Mouse (Mus musculus) MEL (cell line): Measurements from ENCODE around the gene Pdzd7. TPM values are rescaled to one million over a fixed set of nuclear protein-coding genes. Genes with fewer than 3 reads are reported as not detected.

Source experiments
- DNase-seq: peaks from one replicate; pipeline ENCODE4 v3.0.0; 2011; ENCODE audit warnings: low read depth, low spot score
- H3K27ac ChIP-seq: 2 replicates; pipeline ENCODE4 v1.5.1; 2012; ENCODE audit warnings: low read depth, mild to moderate bottlenecking, control low read depth, low read length, moderate library complexity; ENCODE audit not compliant: control insufficient read depth
- H3K27me3 ChIP-seq, 2 experiments: fragments of 150-350 bp in 1 of 2; sonication (generic) in 1 of 2; 2 replicates each; pipeline ENCODE4 v1.6.1; 2012; ENCODE audit warnings: low read length in 2 of 2, mild to moderate bottlenecking in 2 of 2, improper control_type of control experiment in 1 of 2, moderate library complexity in 1 of 2; ENCODE audit not compliant: insufficient read depth in 2 of 2, control insufficient read depth in 1 of 2
- H3K36me3 ChIP-seq, 2 experiments: 2 replicates each; pipeline ENCODE4 v1.6.1; 2012 to 2014; ENCODE audit warnings: low read length in 2 of 2, improper control_type of control experiment in 1 of 2, inconsistent platforms in 1 of 2, mild to moderate bottlenecking in 1 of 2; ENCODE audit not compliant: insufficient read depth in 2 of 2, control insufficient read depth in 1 of 2
- H3K4me1 ChIP-seq, 2 experiments: fragments of 150-350 bp in 1 of 2; sonication (generic) in 1 of 2; 2 replicates each; pipeline ENCODE4 v1.6.1; 2012; ENCODE audit warnings: low read length in 2 of 2, improper control_type of control experiment in 1 of 2, mild to moderate bottlenecking in 1 of 2; ENCODE audit not compliant: insufficient read depth in 2 of 2, control insufficient read depth in 1 of 2
- H3K4me3 ChIP-seq, 2 experiments: fragments of 150-350 bp in 1 of 2; sonication (generic) in 1 of 2; 2 replicates each; pipeline ENCODE4 v1.5.1; 2012; ENCODE audit warnings: low read depth in 2 of 2, low read length in 2 of 2, mild to moderate bottlenecking in 2 of 2, moderate library complexity in 2 of 2, control low read depth in 1 of 2, improper control_type of control experiment in 1 of 2; ENCODE audit not compliant: control insufficient read depth in 1 of 2, insufficient read depth in 1 of 2
- H3K79me2 ChIP-seq: 2 replicates; pipeline ENCODE4 v1.6.1; 2012; ENCODE audit warnings: mild to moderate bottlenecking, low read length, moderate library complexity; ENCODE audit not compliant: control insufficient read depth, poor library complexity, insufficient read depth
- H3K9ac ChIP-seq: 2 replicates; pipeline ENCODE4 v1.6.1; 2012; ENCODE audit warnings: low read depth, mild to moderate bottlenecking, control low read depth, low read length, moderate library complexity; ENCODE audit not compliant: control insufficient read depth, poor library complexity, severe bottlenecking
- H3K9me3 ChIP-seq: fragments of 150-350 bp; sonication (generic); replicated peaks from 2 replicates; pipeline ENCODE4 v1.6.1; 2012; ENCODE audit warnings: mild to moderate bottlenecking, low read length, improper control_type of control experiment, moderate library complexity; ENCODE audit not compliant: insufficient read depth
- BHLHE40 ChIP-seq: IDR thresholded peaks from 2 replicates; pipeline ENCODE4 v1.6.1; 2012; ENCODE audit warnings: low read depth, mild to moderate bottlenecking, inconsistent platforms, low read length, improper control_type of control experiment, borderline replicate concordance
- CHD1 ChIP-seq: IDR thresholded peaks from 2 replicates; pipeline ENCODE4 v1.6.1; 2012; ENCODE audit warnings: low read depth, mild to moderate bottlenecking, inconsistent platforms, low read length, improper control_type of control experiment
- CHD2 ChIP-seq: IDR thresholded peaks from 2 replicates; pipeline ENCODE4 v1.6.1; 2011; ENCODE audit warnings: low read length, improper control_type of control experiment
- CTCF ChIP-seq, 3 experiments: IDR thresholded peaks in 2 of 3; conservative IDR thresholded peaks in 1 of 3; 2 replicates each; pipeline ENCODE4 v1.5.1; 2011 to 2012; ENCODE audit warnings: low read length in 3 of 3, low read depth in 2 of 3, mild to moderate bottlenecking in 2 of 3, improper control_type of control experiment in 1 of 3, inconsistent platforms in 1 of 3, mixed read lengths in 1 of 3, moderate library complexity in 1 of 3; ENCODE audit not compliant: control insufficient read depth in 1 of 3, insufficient read depth in 1 of 3, poor library complexity in 1 of 3, severe bottlenecking in 1 of 3
- EP300 ChIP-seq, 2 experiments: IDR thresholded peaks; 2 replicates each; pipeline ENCODE4 v1.6.1; 2011; ENCODE audit warnings: improper control_type of control experiment in 2 of 2, low read length in 2 of 2, low read depth in 1 of 2, mild to moderate bottlenecking in 1 of 2
- ETS1 ChIP-seq: IDR thresholded peaks from 2 replicates; pipeline ENCODE4 v1.6.1; 2012; ENCODE audit warnings: low read depth, mild to moderate bottlenecking, inconsistent platforms, low read length, improper control_type of control experiment, moderate library complexity
- GABPA ChIP-seq: IDR thresholded peaks from 2 replicates; pipeline ENCODE4 v1.6.1; 2012; ENCODE audit warnings: low read depth, mild to moderate bottlenecking, inconsistent platforms, low read length, improper control_type of control experiment, moderate library complexity
- JUND ChIP-seq: IDR thresholded peaks from 2 replicates; pipeline ENCODE4 v1.6.1; 2011; ENCODE audit warnings: low read depth, mild to moderate bottlenecking, improper control_type of control experiment, low read length
- KAT2A ChIP-seq: conservative IDR thresholded peaks from 2 replicates; pipeline ENCODE4 v1.6.1; 2012; ENCODE audit warnings: low read depth, low read length, improper control_type of control experiment, inconsistent platforms
- MAFK ChIP-seq: IDR thresholded peaks from 2 replicates; pipeline ENCODE4 v1.6.1; 2011; ENCODE audit warnings: low read depth, mild to moderate bottlenecking, low read length, improper control_type of control experiment, borderline replicate concordance
- MXI1 ChIP-seq: IDR thresholded peaks from 2 replicates; pipeline ENCODE4 v1.6.1; 2011; ENCODE audit warnings: mild to moderate bottlenecking, low read depth, low read length, improper control_type of control experiment
- MYB ChIP-seq: IDR thresholded peaks from 2 replicates; pipeline ENCODE4 v1.6.1; 2011; ENCODE audit warnings: mild to moderate bottlenecking, low read depth, low read length, improper control_type of control experiment
- MYC ChIP-seq: IDR thresholded peaks from 2 replicates; pipeline ENCODE4 v1.6.1; 2011; ENCODE audit warnings: low read depth, mild to moderate bottlenecking, low read length, improper control_type of control experiment, moderate library complexity
- NRF1 ChIP-seq: IDR thresholded peaks from 2 replicates; pipeline ENCODE4 v1.6.1; 2014; ENCODE audit warnings: low read depth, mild to moderate bottlenecking, inconsistent platforms, low read length, improper control_type of control experiment, moderate library complexity; ENCODE audit not compliant: poor library complexity, insufficient read depth, severe bottlenecking
- POLR2AphosphoS2 ChIP-seq: IDR thresholded peaks from 2 replicates; pipeline ENCODE4 v1.6.1; 2011; ENCODE audit warnings: low read length, improper control_type of control experiment
- RAD21 ChIP-seq: IDR thresholded peaks from 2 replicates; pipeline ENCODE4 v1.6.1; 2011; ENCODE audit warnings: mild to moderate bottlenecking, low read depth, low read length, improper control_type of control experiment
- SIN3A ChIP-seq: IDR thresholded peaks from 2 replicates; pipeline ENCODE4 v1.6.1; 2012; ENCODE audit warnings: low read length, improper control_type of control experiment, inconsistent platforms
- SMC3 ChIP-seq: IDR thresholded peaks from 2 replicates; pipeline ENCODE4 v1.6.1; 2011; ENCODE audit warnings: low read depth, low read length, improper control_type of control experiment
- USF1 ChIP-seq: IDR thresholded peaks from 2 replicates; pipeline ENCODE4 v1.6.1; 2014; ENCODE audit warnings: low read depth, mild to moderate bottlenecking, inconsistent platforms, low read length, improper control_type of control experiment, moderate library complexity
- ZKSCAN1 ChIP-seq: IDR thresholded peaks from 2 replicates; pipeline ENCODE4 v1.6.1; 2012; ENCODE audit warnings: low read depth, mild to moderate bottlenecking, inconsistent platforms, low read length, improper control_type of control experiment, moderate library complexity
- ZNF384 ChIP-seq: IDR thresholded peaks from 2 replicates; pipeline ENCODE4 v1.6.1; 2012; ENCODE audit warnings: low read depth, mild to moderate bottlenecking, inconsistent platforms, low read length, improper control_type of control experiment
- polyA plus RNA-seq, 2 experiments: library from polyadenylated mRNA; stranded (reverse) in 1 of 2; unstranded in 1 of 2; fragments of >175 nt in 1 of 2; fragments of >200 nt in 1 of 2; gene quantifications; 2 replicates each; pipeline versions ENCODE4 v1.2.1 to v1.2.4; 2012; ENCODE audit warnings: low replicate concordance in 2 of 2, low read depth in 1 of 2; ENCODE audit not compliant: insufficient read length in 2 of 2, insufficient read depth in 1 of 2, missing spikeins in 1 of 2
- total RNA-seq: library from RNA; depleted of rRNA; stranded (reverse); fragments of 300-350 nt; gene quantifications from 2 replicates; pipeline ENCODE4 v1.2.3, GENCODE M21; 2012

Pdzd7 gene
- total and polyA plus RNA-seq, 3 experiments = 0.08 to 0.56 TPM; not detected in 1

GRCm38 (mm10) chr19:45024775-45025174 is 20.7 kb downstream of the Pdzd7 start:
- H3K4me1 ChIP-seq = no peaks in the 10 kb centered on the region
- no peak for TF ChIP-seq MAFK
- no peak for TF ChIP-seq SIN3A
- no peak for TF ChIP-seq RAD21
- no peak for TF ChIP-seq GABPA
- no peak for TF ChIP-seq NRF1
- no peak for TF ChIP-seq KAT2A
- TF ChIP-seq BHLHE40 = no peak
- no peak for TF ChIP-seq ETS1
- TF ChIP-seq POLR2AphosphoS2 = no peak
- no peak for TF ChIP-seq JUND
- no peak for TF ChIP-seq EP300 (IDR thresholded peaks at IDR 0.05; ENCODE audit: low read depth in 1 of 2, low read length in 2 of 2)
- no peak for TF ChIP-seq MYB
- no peak for TF ChIP-seq CHD2
- TF ChIP-seq SMC3 = no peak
- no peak for TF ChIP-seq ZNF384
- TF ChIP-seq ZKSCAN1 = no peak
- no peak for TF ChIP-seq CHD1
- no peak for TF ChIP-seq MXI1
- no peak for TF ChIP-seq MYC
- H3K27me3 ChIP-seq = no peaks in the 10 kb centered on the region
- no peaks in the 10 kb centered on the region for H3K79me2 ChIP-seq
- H3K9me3 ChIP-seq = no peaks in the 10 kb centered on the region
- no peaks in the 10 kb centered on the region for H3K36me3 ChIP-seq
- H3K9ac ChIP-seq = no peak overlapping the region
- H3K4me3 ChIP-seq = no peak overlapping the region
- no peak overlapping the region for H3K27ac ChIP-seq
- no peak for DNase-seq

GRCm38 (mm10) chr19:45023993-45024392 is 21.5 kb downstream of the Pdzd7 start:
- Histone ChIP-seq H3K9me3 (no peaks in the 10 kb centered on the region), H3K36me3 (no peaks in the 10 kb centered on the region)

More at GRCm38 (mm10) chr19:45023993-45024392, 21.5 kb downstream of the Pdzd7 start:
- no peak for DNase-seq
- Histone ChIP-seq H3K9ac (no peak overlapping the region), H3K4me3 (no peak overlapping the region), H3K27ac (no peak overlapping the region), H3K79me2 (no peaks in the 10 kb centered on the region), H3K27me3 (no peaks in the 10 kb centered on the region), H3K4me1 (no peaks in the 10 kb centered on the region)
- TF ChIP-seq USF1 (no peak), RAD21 (no peak), ETS1 (no peak), SMC3 (no peak), ZKSCAN1 (no peak), MXI1 (no peak), MAFK (no peak), GABPA (no peak), CTCF (IDR thresholded peaks at IDR 0.05 in 2 of 3, conservative IDR thresholded peaks at IDR 0.05 in 1 of 3; ENCODE audit: control insufficient read depth in 1 of 3, insufficient read depth in 1 of 3, low read depth in 2 of 3, low read length in 3 of 3, poor library complexity in 1 of 3, severe bottlenecking in 1 of 3) (no peak)
